Mouse (Mus musculus): ENCODE measurements around the gene Fhit. TPM values are rescaled to one million over a fixed set of nuclear protein-coding genes. Genes with fewer than 3 reads are reported as not detected.
A peak's percentile ranks its signal among the peaks of the same experiment; 100 is the strongest.
"Not testable (repeated sequence)": the region's sequence is repeated elsewhere in the genome, so short reads cannot be mapped to it uniquely, and the experiment has no call there.

The Fhit gene
- polyA plus RNA-seq, 1 experiment = 8.5 TPM

DNA sequence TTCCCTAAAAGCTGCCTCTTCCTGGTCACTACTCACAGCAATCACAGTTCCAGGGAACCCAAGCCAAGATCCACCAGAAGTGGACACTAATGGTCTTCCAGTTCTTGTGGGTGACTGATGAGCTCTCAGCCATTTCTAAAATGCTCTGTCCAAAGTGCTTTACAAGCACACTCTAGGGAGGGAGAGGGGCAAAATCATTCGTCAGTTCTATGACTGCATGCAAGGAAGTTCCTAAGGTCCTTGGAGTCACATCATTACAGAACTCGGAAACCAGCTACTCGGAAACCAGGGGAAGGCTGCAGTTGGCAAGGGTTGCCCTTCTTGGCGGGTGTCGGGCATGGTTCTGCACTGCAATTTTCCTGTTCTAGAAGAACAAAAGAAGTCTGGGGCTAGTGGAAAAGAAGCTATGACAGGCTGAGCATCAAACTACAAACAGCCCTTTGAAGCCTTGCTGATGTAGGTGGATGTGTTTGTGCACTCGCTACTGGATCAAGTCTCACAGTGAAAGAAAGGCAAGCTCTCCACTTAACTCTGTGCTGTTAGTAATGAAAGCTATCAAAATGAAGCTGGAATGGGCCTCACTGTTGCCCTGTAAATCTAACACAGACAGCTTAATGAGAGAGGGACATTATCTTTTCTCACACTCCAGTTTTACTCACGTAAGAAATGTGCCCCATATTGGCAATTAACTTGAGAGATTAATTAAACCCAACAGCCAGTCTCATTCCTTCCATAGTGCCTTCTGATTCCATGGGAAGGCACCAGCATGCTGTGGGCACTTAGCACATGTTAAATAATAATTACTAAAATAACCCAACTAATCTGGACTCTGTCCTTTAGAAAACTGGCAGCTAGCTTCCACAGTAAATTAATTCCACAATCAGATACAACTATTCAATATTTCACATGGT is 243.7 kb downstream of the Fhit start:
- DNase-seq (ENCODE audit: low read depth) = no peak

DNA sequence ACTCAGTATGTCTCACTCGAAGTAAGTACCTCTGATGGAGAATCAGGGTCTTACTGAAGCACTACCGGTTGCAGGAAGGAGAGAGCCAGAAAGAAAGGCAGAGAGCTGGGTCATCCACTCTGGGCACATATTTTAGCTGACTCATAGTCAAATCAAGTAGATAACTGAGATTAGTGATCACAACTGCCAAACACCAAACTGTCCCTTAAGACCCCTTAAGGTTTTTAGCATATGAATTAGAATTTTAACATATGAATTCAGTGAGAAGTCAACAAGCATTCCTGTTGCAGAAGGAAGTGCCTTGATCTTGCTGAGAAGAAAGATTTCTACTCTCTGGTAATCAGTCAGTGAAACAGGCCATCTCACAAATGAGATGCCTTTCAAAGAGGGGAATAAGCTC is 253.8 kb downstream of the Fhit start:
- DNase-seq (ENCODE audit: low read depth) = no peak

DNA sequence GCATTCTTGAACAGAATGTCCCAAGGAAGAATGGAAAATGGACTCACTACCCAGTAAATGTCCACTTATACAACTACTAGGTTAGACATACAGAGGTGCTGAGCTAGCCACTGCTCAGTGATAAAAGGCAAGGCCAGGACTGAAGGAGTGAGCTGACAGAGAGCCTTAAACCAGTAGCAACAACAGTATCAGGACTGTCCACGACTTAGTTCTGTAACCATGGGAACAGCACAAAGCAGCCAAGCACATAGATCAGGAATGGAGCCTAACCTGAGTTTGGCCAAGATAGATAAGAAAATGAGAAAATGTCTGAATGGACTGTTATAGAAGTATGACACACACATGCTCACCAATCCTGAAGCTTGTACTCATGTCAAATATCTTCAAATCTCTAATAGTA is 279.1 kb downstream of the Fhit start:
- no peak for DNase-seq (ENCODE audit: low read depth)

DNA sequence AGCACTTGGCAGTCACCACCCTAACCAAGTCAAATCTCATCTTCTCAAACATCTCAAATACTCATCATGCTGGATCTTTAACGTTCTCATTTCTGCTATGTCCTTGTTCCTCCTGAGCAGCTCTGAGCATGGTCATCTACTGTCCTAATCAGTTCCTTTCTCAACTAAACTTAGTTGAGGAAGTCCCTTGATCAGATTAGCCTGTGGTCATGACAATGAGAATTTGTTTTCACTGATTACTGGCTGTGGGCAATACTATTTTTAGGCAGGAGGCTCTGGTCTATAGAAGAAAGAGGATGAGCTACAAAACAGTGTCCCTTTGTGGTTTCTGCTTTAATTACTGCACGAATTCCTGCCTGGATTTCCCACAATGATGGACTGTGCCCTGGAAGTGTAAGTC is 281.1 kb downstream of the Fhit start:
- DNase-seq (ENCODE audit: low read depth) = no peak

DNA sequence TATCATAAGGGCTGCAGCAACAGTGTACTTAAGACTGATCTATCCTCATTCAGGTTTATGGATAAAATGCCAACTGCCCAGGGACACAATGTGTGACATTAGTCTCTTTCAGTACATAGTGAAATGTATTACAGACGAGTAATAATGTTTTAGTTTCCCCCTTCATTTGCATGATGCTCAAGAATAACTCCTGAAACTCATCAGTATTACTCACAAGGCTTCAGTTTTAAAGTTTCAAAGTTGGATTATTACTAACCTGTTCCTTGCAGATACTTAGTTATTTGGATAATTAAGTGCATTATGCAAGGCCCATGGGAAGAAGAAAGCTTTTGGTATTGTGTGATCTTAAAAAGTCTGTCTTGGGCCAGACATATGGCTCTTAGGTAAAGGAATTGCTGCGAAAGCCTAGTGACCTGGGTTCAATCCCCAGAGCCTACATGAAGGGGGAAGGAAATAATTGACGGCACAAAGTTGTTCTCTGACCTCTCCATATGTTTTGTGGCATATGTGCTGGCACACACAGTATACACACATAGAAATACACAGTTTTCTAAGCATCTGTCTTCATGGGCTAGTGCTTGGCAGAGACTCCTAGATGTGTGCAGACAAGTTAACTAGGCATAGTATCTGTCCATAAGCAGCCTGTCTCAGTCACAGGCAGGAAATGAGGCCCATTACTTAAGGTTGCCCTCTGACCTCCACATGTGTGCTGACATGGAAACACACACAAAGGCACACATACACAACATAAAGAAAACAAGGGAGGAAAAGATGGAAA is 287.1 kb downstream of the Fhit start:
- DNase-seq (ENCODE audit: low read depth) = no peak

DNA sequence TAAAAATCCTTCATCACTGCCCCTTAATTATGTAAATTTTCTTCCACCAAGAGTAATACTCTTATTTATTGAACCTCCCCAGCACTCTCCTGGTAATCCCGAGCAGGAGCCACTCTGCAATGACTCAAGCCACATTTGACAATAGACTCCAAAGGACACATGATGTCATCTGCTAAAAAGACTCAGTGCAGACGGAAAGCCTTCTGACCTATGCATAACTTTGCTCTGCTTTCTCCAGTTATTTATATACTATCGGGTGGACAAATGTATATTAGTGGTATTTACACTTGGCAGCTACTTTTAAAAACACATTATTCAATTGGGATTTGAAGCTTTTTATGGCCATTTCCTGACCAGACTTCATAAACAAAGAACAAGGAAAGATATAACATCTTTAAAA is 304.2 kb downstream of the Fhit start:
- no peak for DNase-seq (ENCODE audit: low read depth)

DNA sequence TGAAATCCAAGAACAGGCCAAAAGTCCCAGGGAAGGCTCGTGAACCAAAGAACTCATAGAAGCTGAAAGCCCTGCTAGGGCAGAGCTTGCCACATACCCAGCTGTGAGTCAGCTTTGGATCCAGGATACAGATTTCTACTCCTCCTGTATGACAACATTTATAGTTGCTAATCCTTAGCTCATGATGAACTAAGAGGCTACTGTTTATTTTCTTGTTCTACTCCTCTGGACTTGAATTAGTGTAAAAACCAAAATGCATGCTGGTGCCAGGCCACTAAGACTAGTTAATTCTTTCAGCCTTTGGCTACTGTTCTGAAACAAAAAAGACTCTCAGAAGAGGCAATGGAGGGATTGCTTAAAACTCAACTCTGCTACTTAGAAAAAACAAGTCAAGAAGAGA is 309.9 kb downstream of the Fhit start:
- peak; percentile 81 for DNase-seq (ENCODE audit: low read depth)

DNA sequence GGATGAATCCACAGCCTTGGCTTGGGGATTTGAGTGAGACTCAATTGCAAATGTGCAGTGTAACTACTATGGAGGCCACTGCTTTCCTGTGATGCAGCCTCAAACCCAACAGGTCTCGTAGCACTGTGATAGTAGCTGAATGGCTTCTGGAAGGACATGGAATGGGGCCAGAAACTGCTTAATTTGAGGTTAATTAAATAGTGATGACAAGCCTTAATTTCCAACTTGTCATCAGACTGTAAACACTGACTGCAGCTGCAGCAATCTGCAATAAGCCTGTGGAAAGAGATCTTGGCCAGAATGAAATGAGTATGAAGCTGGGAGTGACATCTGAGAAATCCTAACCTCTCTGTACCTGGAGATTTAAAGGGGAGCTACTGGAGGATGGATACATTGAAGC is 325.8 kb downstream of the Fhit start:
- no peak for DNase-seq (ENCODE audit: low read depth)

DNA sequence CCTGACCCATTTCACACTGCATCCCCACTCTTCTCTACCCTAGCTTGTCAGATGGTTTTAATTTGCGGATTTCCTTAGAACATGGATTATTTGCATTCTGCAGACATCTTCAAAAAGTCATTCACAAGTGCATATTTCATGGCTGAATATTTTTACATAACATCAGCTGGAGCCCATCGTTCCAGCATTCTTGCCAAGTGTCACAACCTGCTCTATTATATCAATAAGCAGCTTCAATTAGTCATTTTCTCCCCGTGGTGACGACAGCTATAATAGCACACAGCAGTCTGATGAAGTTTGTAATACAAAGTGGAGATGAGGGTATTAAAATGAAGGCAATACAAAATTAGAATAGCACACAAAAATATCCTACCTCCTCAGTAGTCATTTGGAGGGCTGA is 337.0 kb downstream of the Fhit start:
- no peak for DNase-seq (ENCODE audit: low read depth)

DNA sequence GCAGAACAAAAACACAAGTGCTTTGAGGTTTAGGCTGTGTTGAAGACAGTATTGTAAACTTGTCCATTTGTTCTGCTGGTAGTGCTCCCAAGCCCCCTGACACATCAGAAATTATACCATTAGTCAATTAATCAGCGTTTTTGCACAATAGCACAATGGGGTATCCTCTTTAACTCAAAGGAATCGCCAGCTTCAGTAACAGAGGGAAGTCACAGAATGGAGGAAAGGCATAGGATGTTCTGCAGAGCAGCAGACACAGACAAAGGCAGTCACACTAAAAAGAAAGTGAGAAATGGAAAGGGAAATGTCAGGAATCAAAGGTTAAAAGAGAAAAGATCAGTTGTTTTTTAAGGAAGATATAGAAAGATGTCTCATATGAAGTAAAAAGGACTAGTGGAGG is 348.3 kb downstream of the Fhit start:
- DNase-seq (ENCODE audit: low read depth) = no peak

DNA sequence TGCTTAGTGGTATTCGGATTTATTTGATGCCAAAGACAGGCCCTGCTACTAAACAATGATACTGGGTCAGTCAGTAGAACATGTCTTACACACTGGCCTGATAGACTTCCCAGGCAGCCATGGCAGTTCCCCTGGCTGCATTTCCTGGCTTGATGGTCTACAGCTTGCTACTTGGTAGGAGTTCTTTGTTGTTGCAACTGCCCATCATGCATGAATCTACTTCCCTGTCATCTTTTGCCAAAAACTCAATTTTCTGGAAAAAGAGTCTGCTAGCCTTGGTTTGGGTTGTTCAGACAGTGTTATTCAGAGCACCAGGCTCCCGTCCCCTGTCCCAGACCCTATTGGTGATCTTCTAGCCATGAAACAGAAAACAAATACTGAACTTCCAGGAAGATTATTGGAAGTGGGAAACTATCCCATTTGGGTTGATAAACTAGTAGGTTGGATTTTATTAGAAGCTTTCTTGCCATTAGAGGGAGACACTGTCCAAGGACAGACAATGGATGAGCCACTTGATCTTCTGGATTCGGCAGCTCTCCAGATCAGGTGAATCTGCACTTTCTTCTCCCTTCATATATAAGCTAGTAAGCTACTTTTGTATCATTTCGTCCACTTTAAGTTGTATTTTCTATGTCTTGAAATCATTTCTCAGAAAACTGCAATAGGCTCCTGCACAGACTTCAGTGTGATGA is 363.2 kb downstream of the Fhit start:
- DNase-seq (ENCODE audit: low read depth) = no peak

DNA sequence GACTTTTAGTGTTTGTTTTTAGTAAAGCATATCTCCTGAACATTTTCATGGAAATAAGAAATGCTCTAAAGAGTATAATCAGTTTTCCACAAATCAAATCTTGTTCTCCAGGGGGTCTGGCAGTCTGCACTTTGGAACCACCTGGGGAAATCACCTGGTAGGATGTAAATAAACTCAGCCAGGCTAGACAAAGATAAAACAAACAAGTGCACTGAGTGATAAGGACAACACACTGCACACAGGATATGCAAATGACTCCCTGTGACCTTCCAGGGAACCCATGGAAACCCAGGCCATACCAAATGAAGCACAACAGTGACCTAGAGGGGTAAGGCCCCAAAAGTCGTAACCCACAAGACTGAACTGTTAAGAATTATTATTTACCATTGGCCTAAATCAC is 364.2 kb downstream of the Fhit start:
- no peak for DNase-seq (ENCODE audit: low read depth)

DNA sequence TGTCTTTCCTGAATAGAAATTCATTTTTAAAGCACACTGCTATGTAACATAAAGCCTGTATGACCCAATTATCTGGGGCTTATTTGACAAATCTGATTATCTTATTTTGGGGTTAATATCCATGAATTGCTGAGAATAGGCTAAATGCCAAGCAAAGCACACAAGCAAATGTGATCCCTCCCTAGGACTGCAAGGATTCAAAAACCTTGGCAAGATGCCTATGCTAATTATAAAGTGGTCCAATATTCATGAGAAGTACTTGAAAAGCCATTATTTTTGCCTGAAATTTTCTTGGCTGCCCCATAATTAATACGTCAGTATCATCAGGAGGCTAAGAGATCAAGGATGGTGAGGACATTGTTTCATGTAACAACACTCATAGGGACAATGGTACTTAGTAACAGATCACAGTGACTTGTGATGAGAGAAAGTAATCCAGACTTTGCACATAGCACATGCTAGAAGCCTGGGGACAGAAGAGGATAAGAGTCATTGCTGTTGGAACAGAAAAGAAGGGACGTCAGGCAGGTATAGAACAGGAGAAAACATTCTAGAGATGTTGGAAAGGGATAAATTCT is 366.2 kb downstream of the Fhit start:
- DNase-seq (ENCODE audit: low read depth) = no peak

DNA sequence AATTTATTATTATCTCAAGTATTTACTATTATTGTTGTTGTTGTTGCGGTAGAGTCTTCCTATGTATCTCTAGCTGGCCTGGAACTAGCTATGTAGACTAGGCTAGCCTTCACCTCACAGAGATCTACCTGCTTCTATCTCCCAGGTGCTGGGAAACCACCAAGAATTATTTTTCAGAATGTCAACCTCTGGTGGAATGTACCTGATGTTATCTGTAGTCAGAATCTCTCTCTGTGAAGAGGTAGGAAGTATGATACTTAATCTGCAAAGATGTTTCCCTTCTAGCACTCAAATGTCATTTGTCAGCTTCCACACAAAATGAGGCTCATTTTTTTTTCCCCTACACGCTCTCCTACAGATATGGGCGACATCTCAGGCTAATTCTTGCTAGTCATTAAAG is 377.9 kb downstream of the Fhit start:
- no peak for DNase-seq (ENCODE audit: low read depth)

DNA sequence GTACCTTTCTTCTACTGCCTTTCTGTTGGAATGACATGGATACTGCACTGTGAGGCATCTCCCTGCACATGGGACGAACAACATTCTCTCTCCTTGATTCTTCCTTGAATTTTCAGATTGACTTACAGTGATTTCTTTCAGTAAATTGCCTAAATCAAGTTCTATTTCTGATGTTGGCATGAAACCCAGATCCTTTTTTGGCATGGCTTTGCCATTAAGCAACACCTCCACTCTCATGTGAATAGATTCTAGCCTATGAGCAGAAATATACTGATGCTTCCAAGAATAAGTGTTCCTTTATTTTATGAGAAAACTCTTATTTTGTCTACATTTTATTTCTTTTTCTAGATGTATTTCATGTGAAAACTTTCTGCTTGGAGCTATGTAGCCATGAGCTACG is 383.1 kb downstream of the Fhit start:
- no peak for DNase-seq (ENCODE audit: low read depth)

DNA sequence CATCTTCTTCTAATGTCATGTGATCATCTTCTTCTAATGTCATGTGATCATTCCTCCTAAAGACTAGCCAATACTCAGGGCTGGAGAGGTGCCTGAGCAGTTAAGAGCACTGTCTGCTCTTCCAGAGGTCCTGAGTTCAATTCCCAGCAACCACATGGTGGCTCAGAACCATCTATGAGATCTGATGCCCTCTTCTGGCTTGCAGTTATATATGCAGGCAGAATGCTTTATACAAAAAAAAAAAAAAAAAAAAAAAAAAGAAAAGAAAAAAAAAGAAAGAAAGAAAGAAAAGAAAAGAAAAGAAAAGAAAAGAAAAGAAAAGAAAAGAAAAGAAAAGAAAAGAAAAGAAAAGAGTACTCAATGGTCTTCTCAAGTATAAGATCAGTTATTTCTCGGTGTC is 407.0 kb downstream of the Fhit start:
- not testable (repeated sequence) for DNase-seq (ENCODE audit: low read depth)

DNA sequence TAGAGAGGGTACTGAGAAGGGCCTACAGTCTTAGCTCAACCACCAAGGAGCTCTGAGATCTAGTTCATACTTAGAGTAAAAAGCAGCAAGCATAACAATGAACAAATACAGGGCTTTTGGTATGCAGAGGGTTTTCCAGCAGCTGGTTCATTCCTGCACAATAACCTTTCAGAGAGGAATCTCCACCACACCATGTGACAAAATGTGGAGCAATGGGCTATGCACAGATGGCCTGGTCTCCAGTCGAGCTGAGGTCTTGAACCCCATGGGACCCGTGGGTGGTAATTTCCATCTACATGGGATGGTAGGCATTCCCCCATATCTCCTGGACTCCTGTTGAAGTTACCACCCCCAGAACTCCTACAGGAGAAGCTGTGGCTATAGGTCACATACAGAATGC is 423.8 kb downstream of the Fhit start:
- no peak for DNase-seq (ENCODE audit: low read depth)

DNA sequence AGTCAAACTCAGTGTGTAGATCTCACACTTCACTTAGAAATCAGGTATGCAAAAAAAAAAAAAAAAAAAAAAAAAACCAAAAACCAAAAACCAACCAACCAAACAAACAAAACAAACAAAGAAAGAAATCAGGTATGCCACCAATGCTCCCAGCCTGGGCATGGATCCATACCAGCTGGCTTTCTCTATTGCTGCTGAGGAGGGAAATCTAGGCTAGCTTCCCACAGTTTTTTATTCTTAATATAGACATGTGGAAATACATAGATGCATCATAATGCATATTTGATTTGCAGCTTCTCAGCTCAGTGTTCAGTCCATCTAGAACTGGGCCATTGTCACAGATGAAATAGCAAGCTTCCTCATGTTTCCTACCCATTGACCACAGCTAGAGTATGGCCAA is 439.3 kb downstream of the Fhit start:
- no peak for DNase-seq (ENCODE audit: low read depth)

DNA sequence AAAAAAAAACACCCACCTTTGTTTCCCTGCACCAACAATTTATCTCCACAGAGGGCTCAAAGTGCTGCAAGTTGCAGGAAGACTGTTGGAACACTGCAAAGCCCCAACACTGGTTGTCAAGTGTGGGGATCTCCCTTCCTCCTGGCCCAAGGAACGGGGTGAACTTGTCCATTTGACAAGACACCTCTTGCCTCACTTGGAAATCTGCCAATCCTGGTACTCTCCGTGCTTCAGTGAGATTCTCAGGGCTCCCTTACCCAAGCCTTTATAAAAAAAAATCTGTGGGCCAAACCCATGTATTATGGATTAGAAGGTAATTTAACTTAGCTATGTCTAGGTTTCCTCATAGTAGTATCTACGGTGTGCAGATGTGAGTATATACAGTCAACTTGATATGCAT is 448.9 kb downstream of the Fhit start:
- DNase-seq (ENCODE audit: low read depth) = peak; percentile 86

DNA sequence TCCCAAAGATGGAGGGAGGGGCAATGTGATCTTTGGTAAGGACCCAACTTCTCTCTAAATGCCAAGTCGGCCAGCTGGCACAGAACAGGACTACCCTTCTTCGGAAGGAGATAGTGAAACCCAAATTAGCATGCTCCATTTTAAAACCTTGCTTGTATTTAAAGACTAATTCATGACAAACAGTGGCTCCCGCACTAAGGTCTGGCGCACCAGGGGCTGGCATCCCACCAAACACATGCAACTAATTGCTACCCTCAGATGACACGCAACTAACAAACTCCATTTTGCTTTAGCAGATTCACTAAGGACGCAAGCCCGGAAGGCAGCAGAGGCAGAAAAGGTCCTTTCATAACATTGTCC is 449.3 kb downstream of the Fhit start:
- no peak for DNase-seq (ENCODE audit: low read depth)

DNA sequence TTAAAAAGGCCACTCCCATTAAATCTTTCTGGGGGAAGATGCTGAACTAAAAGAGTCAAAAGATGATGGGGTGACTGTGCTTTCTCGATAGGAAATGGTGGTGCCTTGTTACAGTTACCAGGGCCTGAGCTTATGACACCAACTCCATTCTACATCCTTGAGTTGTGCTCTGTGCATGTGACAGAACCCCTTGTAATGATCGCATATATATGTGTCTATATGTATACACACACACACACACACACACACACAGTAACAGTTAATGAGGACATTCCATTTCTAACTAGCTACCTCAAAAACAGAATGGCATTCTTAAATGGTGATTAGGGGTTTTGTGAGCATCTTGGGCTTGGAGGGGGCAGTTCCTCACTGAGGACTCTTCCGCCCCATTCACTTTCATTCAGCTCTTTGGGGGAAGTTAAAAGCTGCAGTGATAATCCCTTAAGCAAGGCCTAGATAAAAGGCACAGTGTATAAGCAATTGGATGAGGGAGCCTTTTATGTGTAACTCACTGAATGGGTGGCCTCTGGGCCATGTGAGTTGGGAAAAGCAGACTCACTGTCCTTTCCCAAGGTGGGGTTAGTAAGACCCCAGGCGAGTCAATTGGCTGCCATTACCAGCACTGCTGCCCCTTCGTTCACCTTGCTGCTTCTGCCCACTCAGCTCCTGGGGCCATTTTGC is 449.9 kb downstream of the Fhit start:
- peak; percentile 20 for DNase-seq (ENCODE audit: low read depth)

All from gonadal fat pad, adult 2 months (tissue).